Mouse (Mus musculus) stomach, embryonic 14.5 days (tissue): ENCODE measurements around the gene Baiap2. TPM values are rescaled to one million over a fixed set of nuclear protein-coding genes. Genes with fewer than 3 reads are reported as not detected.

Experiments
- ATAC-seq: fragments of 200-750 bp; cut with Nextera tagmentation; 2 replicates; pipeline ENCODE4 v1.8.0; 2017; ENCODE audit warnings: low read depth, moderate TSS enrichment; ENCODE audit not compliant: insufficient number of reproducible peaks, insufficient read depth, low FRiP score
- H3K27ac ChIP-seq: fragments of 300-500 bp; sonication (generic); 2 replicates; pipeline ENCODE4 v1.5.1; 2014; ENCODE audit warnings: mild to moderate bottlenecking, low read length, moderate library complexity, mixed read lengths
- H3K27me3 ChIP-seq: fragments of 300-500 bp; sonication (generic); 2 replicates; pipeline ENCODE4 v1.6.1; 2014; ENCODE audit warnings: low read length, control low read depth, mixed read lengths; ENCODE audit not compliant: control insufficient read depth, insufficient read depth
- H3K36me3 ChIP-seq: fragments of 300-500 bp; sonication (generic); 2 replicates; pipeline ENCODE4 v1.6.1; 2014; ENCODE audit warnings: mild to moderate bottlenecking, control low read depth, low read length, moderate library complexity, mixed read lengths; ENCODE audit not compliant: control insufficient read depth, insufficient read depth
- H3K4me1 ChIP-seq: fragments of 300-500 bp; sonication (generic); 2 replicates; pipeline ENCODE4 v1.6.1; 2014; ENCODE audit warnings: low read length, control low read depth, mixed read lengths; ENCODE audit not compliant: control insufficient read depth, insufficient read depth
- H3K4me2 ChIP-seq: fragments of 300-500 bp; sonication (generic); replicated peaks from 2 replicates; pipeline ENCODE4 v1.6.1; 2014; ENCODE audit warnings: low read depth, low read length, control low read depth
- H3K4me3 ChIP-seq: fragments of 300-500 bp; sonication (generic); 2 replicates; pipeline ENCODE4 v1.5.1; 2014; ENCODE audit warnings: low read depth, low read length, control low read depth
- H3K9ac ChIP-seq: fragments of 300-500 bp; sonication (generic); replicated peaks from 2 replicates; pipeline ENCODE4 v1.6.1; 2014; ENCODE audit warnings: low read depth, mild to moderate bottlenecking, control low read depth, low read length, moderate library complexity, mixed read lengths
- H3K9me3 ChIP-seq: fragments of 300-500 bp; sonication (generic); 2 replicates; pipeline ENCODE4 v1.6.1; 2016; ENCODE audit warnings: low read depth, low read length, control low read depth; ENCODE audit not compliant: control insufficient read depth
- WGBS: fragments of 180-500 bp; shearing (Covaris S2); extraction: QIAGEN DNeasy Blood & Tissue Kit; methylation state at CpG from one replicate; pipeline ENCODE4 v1.1.7; 2014; 5-methylcytosine and 5-hydroxymethylcytosine counted together
- polyA plus RNA-seq: library from polyadenylated mRNA; unstranded; fragments of >200 nt; fragmentation: Nextera tagmentation; extraction: Ambion mirVana; gene quantifications from 2 replicates; pipeline ENCODE4 v1.2.1, GENCODE M21; 2014

The Baiap2 gene
- polyA plus RNA-seq, 1 experiment from 2014 or later = 28.0 TPM

GRCm38 (mm10) chr11:119989115-119989564, 46.6 kb downstream of the Baiap2 start:
- Histone ChIP-seq H3K27ac (peak overlapping the region; percentile 48; the same call in 1 of the 2 replicates), H3K36me3 (no peaks in the 10 kb centered on the region), H3K4me1 (peaks cover 27% of the 10 kb centered on the region), H3K9me3 (no peaks in the 10 kb centered on the region), H3K4me2 (no peak overlapping the region), H3K27me3 (no peaks in the 10 kb centered on the region), H3K9ac (no peak overlapping the region), H3K4me3 (no peak overlapping the region)
- WGBS = 35% methylated on average over 10 of the region's 10 CpGs
- peak; percentile 15; the same call in 1 of the 2 replicates for ATAC-seq

GRCm38 (mm10) chr11:119990658-119991337, 48.2 kb downstream of the Baiap2 start:
- WGBS = 43% methylated on average over 10 of the region's 10 CpGs
- Histone ChIP-seq H3K4me2 (peak overlapping the region; percentile 22; the same call in 1 of the 2 replicates), H3K9ac (no peak overlapping the region; the same call in 1 of the 2 replicates)

DNA sequence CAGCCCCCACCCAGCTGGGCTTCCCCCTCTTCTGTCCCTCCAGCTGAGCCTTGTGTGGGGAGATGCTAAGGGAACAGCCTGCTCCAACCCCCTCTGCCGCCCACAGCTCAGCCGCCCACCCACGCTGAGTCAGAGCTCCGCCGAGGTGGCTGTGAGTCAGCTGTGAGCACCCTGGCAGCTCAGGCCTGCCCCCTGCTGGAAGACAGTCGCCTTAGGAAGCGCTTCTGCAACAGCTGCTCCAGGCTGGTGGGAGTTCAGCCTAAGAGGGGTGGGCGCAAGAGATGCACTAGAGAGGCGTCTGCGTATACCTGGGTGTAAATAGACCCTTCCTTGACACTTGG, 48.7 kb downstream of the Baiap2 start:
- Histone ChIP-seq H3K4me1 (peaks cover 27% of the 10 kb centered on the region), H3K27me3 (no peaks in the 10 kb centered on the region), H3K36me3 (peaks cover 6% of the 10 kb centered on the region), H3K9me3 (no peaks in the 10 kb centered on the region), H3K9ac (no peak overlapping the region), H3K4me3 (no peak overlapping the region), H3K4me2 (peak overlapping the region; percentile 22; the same call in 1 of the 2 replicates), H3K27ac (peak overlapping the region; percentile 30; the same call in 1 of the 2 replicates)
- ATAC-seq = peak; percentile 81
- WGBS = 4% methylated on average over 10 of the region's 10 CpGs

More at GRCm38 (mm10) chr11:119990658-119991337, 48.2 kb downstream of the Baiap2 start:
- Histone ChIP-seq H3K27ac (peak overlapping the region; percentile 30; the same call in 1 of the 2 replicates), H3K9me3 (no peaks in the 10 kb centered on the region), H3K36me3 (peaks cover 4% of the 10 kb centered on the region), H3K27me3 (no peaks in the 10 kb centered on the region), H3K4me1 (peaks cover 27% of the 10 kb centered on the region), H3K4me3 (no peak overlapping the region)
- no peak for ATAC-seq

DNA sequence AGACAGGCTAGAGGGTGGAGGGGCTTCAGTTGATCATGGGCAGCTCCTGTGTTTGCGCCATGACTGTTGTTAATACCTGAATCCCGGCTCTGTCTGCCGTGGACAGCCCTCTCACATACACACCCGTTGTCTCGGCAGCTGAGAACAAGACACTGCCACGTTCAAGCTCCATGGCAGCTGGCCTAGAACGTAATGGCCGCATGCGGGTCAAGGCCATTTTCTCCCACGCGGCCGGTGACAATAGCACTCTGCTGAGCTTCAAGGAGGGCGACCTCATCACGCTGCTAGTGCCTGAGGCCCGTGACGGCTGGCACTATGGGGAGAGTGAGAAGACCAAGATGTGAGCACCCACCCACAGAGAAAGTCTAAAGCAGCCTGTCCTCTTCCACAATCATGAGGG, 54.8 kb downstream of the Baiap2 start:
- Histone ChIP-seq H3K4me2 (no peak overlapping the region), H3K4me3 (no peak overlapping the region), H3K36me3 (peaks cover 20% of the 10 kb centered on the region), H3K27me3 (no peaks in the 10 kb centered on the region), H3K9ac (no peak overlapping the region), H3K9me3 (no peaks in the 10 kb centered on the region), H3K27ac (no peak overlapping the region), H3K4me1 (no peaks in the 10 kb centered on the region)
- WGBS = 90% methylated on average over 16 of the region's 16 CpGs
- ATAC-seq = no peak

DNA sequence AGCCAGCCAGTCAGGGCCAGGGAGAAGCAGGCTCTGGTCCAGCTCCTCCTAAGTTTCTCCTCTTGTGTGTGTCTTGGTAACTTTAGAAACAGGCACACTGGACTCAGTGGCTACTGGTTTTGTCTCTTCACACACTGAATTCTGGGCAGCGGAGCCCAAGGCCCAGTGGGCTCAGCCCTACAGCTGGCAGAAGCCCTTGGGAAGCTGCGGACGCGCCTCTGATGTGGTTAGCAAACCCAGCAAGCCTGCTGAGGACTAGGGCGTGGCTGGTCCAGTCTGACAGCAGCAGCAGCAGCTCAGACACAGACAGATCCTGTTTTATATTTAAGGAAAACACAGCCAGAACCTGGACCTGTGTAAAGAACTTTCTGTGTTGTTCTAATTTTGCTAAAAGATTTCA, 59.5 kb downstream of the Baiap2 start:
- no peak overlapping the region for H3K9ac ChIP-seq
- 87% methylated on average over 5 of the region's 5 CpGs for WGBS
- peaks cover 8% of the 10 kb centered on the region for H3K36me3 ChIP-seq
- H3K9me3 ChIP-seq = no peaks in the 10 kb centered on the region
- H3K4me3 ChIP-seq = no peak overlapping the region
- ATAC-seq = no peak
- H3K4me2 ChIP-seq = no peak overlapping the region
- no peak overlapping the region for H3K27ac ChIP-seq
- no peaks in the 10 kb centered on the region for H3K27me3 ChIP-seq
- H3K4me1 ChIP-seq = no peaks in the 10 kb centered on the region

- no peak for ATAC-seq
- peaks cover under 1% of the 10 kb centered on the region; the same call in 1 of the 2 replicates for H3K36me3 ChIP-seq
- H3K4me2 ChIP-seq = no peak overlapping the region
- no peaks in the 10 kb centered on the region for H3K4me1 ChIP-seq
- H3K27me3 ChIP-seq = no peaks in the 10 kb centered on the region
- WGBS = 95% methylated on average over 7 of the region's 7 CpGs
- H3K9ac ChIP-seq = no peak overlapping the region
- no peak overlapping the region for H3K4me3 ChIP-seq
- no peaks in the 10 kb centered on the region for H3K9me3 ChIP-seq
- H3K27ac ChIP-seq = no peak overlapping the region
These were observed 60.2 kb downstream of the Baiap2 start for GRCm38 (mm10) chr11:120002634-120003220.

- H3K9ac ChIP-seq = no peak overlapping the region
- H3K36me3 ChIP-seq = no peaks in the 10 kb centered on the region
- 85% methylated on average over 18 of the region's 18 CpGs for WGBS
- no peak overlapping the region for H3K4me2 ChIP-seq
- H3K27ac ChIP-seq = no peak overlapping the region
- no peaks in the 10 kb centered on the region for H3K27me3 ChIP-seq
- no peak for ATAC-seq
- no peaks in the 10 kb centered on the region for H3K4me1 ChIP-seq
- H3K9me3 ChIP-seq = no peaks in the 10 kb centered on the region
- no peak overlapping the region for H3K4me3 ChIP-seq
These were observed 63.1 kb downstream of the Baiap2 start for GRCm38 (mm10) chr11:120005434-120006317.

DNA sequence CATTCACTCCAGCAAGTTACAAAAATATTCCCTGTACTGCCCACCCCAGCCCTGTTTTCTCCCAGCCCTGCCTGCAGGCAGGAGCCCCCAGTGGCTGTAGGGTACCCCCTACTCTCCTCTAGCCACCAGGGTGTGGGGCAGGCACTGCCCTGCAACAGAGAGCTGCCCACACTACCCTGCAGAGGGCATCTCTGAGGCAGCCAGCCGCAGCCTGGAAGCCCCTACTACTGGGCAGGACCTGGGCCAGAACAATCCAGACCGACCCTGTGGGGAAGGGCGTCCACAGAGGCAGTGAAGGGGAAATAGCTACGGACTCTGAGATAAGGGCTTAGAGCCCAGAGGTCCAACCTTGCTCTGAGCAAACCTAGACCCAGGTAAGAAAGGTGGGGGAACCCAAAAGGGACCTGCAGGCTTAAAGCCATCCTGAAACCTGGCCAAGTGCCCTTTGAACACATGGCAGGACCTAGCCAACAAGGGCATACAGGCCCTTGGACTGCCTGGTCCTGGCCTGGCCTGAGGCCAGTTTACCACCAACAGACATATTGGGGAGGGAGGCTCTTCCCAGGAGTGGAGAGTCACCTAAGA, 65.0 kb downstream of the Baiap2 start:
- no peak overlapping the region for H3K4me2 ChIP-seq
- no peak overlapping the region for H3K4me3 ChIP-seq
- H3K9ac ChIP-seq = no peak overlapping the region
- 0 out of 2 replicates have a peak, but pooled peaks cover 3% of the 10 kb centered on the region for H3K4me1 ChIP-seq
- no peak for ATAC-seq
- H3K9me3 ChIP-seq = no peaks in the 10 kb centered on the region
- H3K27ac ChIP-seq = no peak overlapping the region
- 60% methylated on average over 4 of the region's 4 CpGs for WGBS
- no peaks in the 10 kb centered on the region for H3K36me3 ChIP-seq
- H3K27me3 ChIP-seq = no peaks in the 10 kb centered on the region
